Mouse (Mus musculus): Measurements from ENCODE around the gene Abcg5. TPM values are rescaled to one million over a fixed set of nuclear protein-coding genes. Genes with fewer than 3 reads are reported as not detected.

Gene Abcg5
- total RNA-seq, 1 experiment: 0.27 TPM

- H3K36me3 ChIP-seq (ENCODE audit: control insufficient read depth, insufficient read depth, low read length, poor library complexity, severe bottlenecking): no peaks in the 10 kb centered on the region
- no peaks in the 10 kb centered on the region for H3K9me3 ChIP-seq (ENCODE audit: control insufficient read depth, insufficient read depth, low read depth, low read length)
- in situ Hi-C loops (cut with MboI; ENCODE audit: low sequenced_read_pairs in 2 of 2, unreplicated experiment in 2 of 2): no loop called here
- no peaks in the 10 kb centered on the region for H3K4me1 ChIP-seq (ENCODE audit: control insufficient read depth in 2 of 2, insufficient read depth in 2 of 2, low read length in 2 of 2, poor library complexity in 1 of 2)
- H3K27ac ChIP-seq (ENCODE audit: insufficient read depth, low read depth, low read length, poor library complexity, severe bottlenecking): no peak overlapping the region
- H3K9ac ChIP-seq (ENCODE audit: insufficient read depth, low read depth, low read length, poor library complexity, severe bottlenecking): no peak overlapping the region
- TF ChIP-seq HCFC1 (IDR thresholded peaks at IDR 0.05; ENCODE audit: borderline replicate concordance, insufficient read depth, low read length) (no peak), ZC3H11A (IDR thresholded peaks at IDR 0.05; ENCODE audit: borderline replicate concordance, low read depth, low read length) (no peak), CHD2 (IDR thresholded peaks at IDR 0.05; ENCODE audit: low read depth, low read length) (no peak), MAFK (IDR thresholded peaks at IDR 0.05; ENCODE audit: insufficient read depth, low read depth, low read length) (no peak), ZNF384 (IDR thresholded peaks at IDR 0.05; ENCODE audit: low read depth, low read length) (no peak)
- DNase-seq (ENCODE audit: low read depth, low spot score): no peak
- no peak overlapping the region for H3K4me3 ChIP-seq (ENCODE audit: insufficient read depth in 1 of 2, low read depth in 1 of 2, low read length in 2 of 2, poor library complexity in 1 of 2, severe bottlenecking in 1 of 2)
Measured at GRCm38 (mm10) chr17:84667848-84668247, 15.0 kb downstream of the Abcg5 start.

GRCm38 (mm10) chr17:84665691-84666090, 17.1 kb downstream of the Abcg5 start:
- Histone ChIP-seq H3K9me3 (ENCODE audit: control insufficient read depth, insufficient read depth, low read depth, low read length) (no peaks in the 10 kb centered on the region), H3K27ac (ENCODE audit: insufficient read depth, low read depth, low read length, poor library complexity, severe bottlenecking) (no peak overlapping the region), H3K9ac (ENCODE audit: insufficient read depth, low read depth, low read length, poor library complexity, severe bottlenecking) (no peak overlapping the region), H3K36me3 (ENCODE audit: control insufficient read depth, insufficient read depth, low read length, poor library complexity, severe bottlenecking) (no peaks in the 10 kb centered on the region), H3K4me1 (ENCODE audit: control insufficient read depth in 2 of 2, insufficient read depth in 2 of 2, low read length in 2 of 2, poor library complexity in 1 of 2) (no peaks in the 10 kb centered on the region), H3K4me3 (ENCODE audit: insufficient read depth in 1 of 2, low read depth in 1 of 2, low read length in 2 of 2, poor library complexity in 1 of 2, severe bottlenecking in 1 of 2) (no peak overlapping the region)
- no peak for TF ChIP-seq HCFC1 (IDR thresholded peaks at IDR 0.05; ENCODE audit: borderline replicate concordance, insufficient read depth, low read length)
- no peak for TF ChIP-seq ZC3H11A (IDR thresholded peaks at IDR 0.05; ENCODE audit: borderline replicate concordance, low read depth, low read length)
- no peak for TF ChIP-seq ZNF384 (IDR thresholded peaks at IDR 0.05; ENCODE audit: low read depth, low read length)
- no peak for TF ChIP-seq MAFK (IDR thresholded peaks at IDR 0.05; ENCODE audit: insufficient read depth, low read depth, low read length)
- no peak for TF ChIP-seq CHD2 (IDR thresholded peaks at IDR 0.05; ENCODE audit: low read depth, low read length)
- in situ Hi-C loops (cut with MboI; ENCODE audit: low sequenced_read_pairs in 2 of 2, unreplicated experiment in 2 of 2): no loop called here
- DNase-seq (ENCODE audit: low read depth, low spot score): no peak

GRCm38 (mm10) chr17:84665053-84665452, 17.8 kb downstream of the Abcg5 start:
- no peak for DNase-seq (ENCODE audit: low read depth, low spot score)
- Histone ChIP-seq H3K9me3 (ENCODE audit: control insufficient read depth, insufficient read depth, low read depth, low read length) (no peaks in the 10 kb centered on the region), H3K9ac (ENCODE audit: insufficient read depth, low read depth, low read length, poor library complexity, severe bottlenecking) (no peak overlapping the region), H3K36me3 (ENCODE audit: control insufficient read depth, insufficient read depth, low read length, poor library complexity, severe bottlenecking) (no peaks in the 10 kb centered on the region), H3K4me3 (ENCODE audit: insufficient read depth in 1 of 2, low read depth in 1 of 2, low read length in 2 of 2, poor library complexity in 1 of 2, severe bottlenecking in 1 of 2) (no peak overlapping the region), H3K4me1 (ENCODE audit: control insufficient read depth in 2 of 2, insufficient read depth in 2 of 2, low read length in 2 of 2, poor library complexity in 1 of 2) (no peaks in the 10 kb centered on the region), H3K27ac (ENCODE audit: insufficient read depth, low read depth, low read length, poor library complexity, severe bottlenecking) (no peak overlapping the region)
- TF ChIP-seq ZC3H11A (IDR thresholded peaks at IDR 0.05; ENCODE audit: borderline replicate concordance, low read depth, low read length) (no peak), ZNF384 (IDR thresholded peaks at IDR 0.05; ENCODE audit: low read depth, low read length) (no peak), HCFC1 (IDR thresholded peaks at IDR 0.05; ENCODE audit: borderline replicate concordance, insufficient read depth, low read length) (no peak), MAFK (IDR thresholded peaks at IDR 0.05; ENCODE audit: insufficient read depth, low read depth, low read length) (no peak), CHD2 (IDR thresholded peaks at IDR 0.05; ENCODE audit: low read depth, low read length) (no peak)
- in situ Hi-C loops (cut with MboI; ENCODE audit: low sequenced_read_pairs in 2 of 2, unreplicated experiment in 2 of 2): no loop called here

- no peaks in the 10 kb centered on the region for H3K9me3 ChIP-seq (ENCODE audit: control insufficient read depth, insufficient read depth, low read depth, low read length)
- H3K36me3 ChIP-seq (ENCODE audit: control insufficient read depth, insufficient read depth, low read length, poor library complexity, severe bottlenecking): no peaks in the 10 kb centered on the region
- DNase-seq (ENCODE audit: low read depth, low spot score): no peak
- H3K27ac ChIP-seq (ENCODE audit: insufficient read depth, low read depth, low read length, poor library complexity, severe bottlenecking): no peak overlapping the region
- in situ Hi-C loops (cut with MboI; ENCODE audit: low sequenced_read_pairs in 2 of 2, unreplicated experiment in 2 of 2): no loop called here
- peaks cover 0 to 2% of the 10 kb centered on the region in 2 experiments; a peak in 1 of 4 replicates for H3K4me1 ChIP-seq (ENCODE audit: control insufficient read depth in 2 of 2, insufficient read depth in 2 of 2, low read length in 2 of 2, poor library complexity in 1 of 2)
- TF ChIP-seq MAFK (IDR thresholded peaks at IDR 0.05; ENCODE audit: insufficient read depth, low read depth, low read length): no peak
- no peak for TF ChIP-seq CHD2 (IDR thresholded peaks at IDR 0.05; ENCODE audit: low read depth, low read length)
- no peak for TF ChIP-seq ZNF384 (IDR thresholded peaks at IDR 0.05; ENCODE audit: low read depth, low read length)
- TF ChIP-seq ZC3H11A (IDR thresholded peaks at IDR 0.05; ENCODE audit: borderline replicate concordance, low read depth, low read length): no peak
- no peak for TF ChIP-seq HCFC1 (IDR thresholded peaks at IDR 0.05; ENCODE audit: borderline replicate concordance, insufficient read depth, low read length)
- H3K4me3 ChIP-seq (ENCODE audit: insufficient read depth in 1 of 2, low read depth in 1 of 2, low read length in 2 of 2, poor library complexity in 1 of 2, severe bottlenecking in 1 of 2): no peak overlapping the region
- H3K9ac ChIP-seq (ENCODE audit: insufficient read depth, low read depth, low read length, poor library complexity, severe bottlenecking): no peak overlapping the region
Measured at GRCm38 (mm10) chr17:84658951-84659350, 23.9 kb downstream of the Abcg5 start.

- Histone ChIP-seq H3K36me3 (ENCODE audit: control insufficient read depth, insufficient read depth, low read length, poor library complexity, severe bottlenecking) (no peaks in the 10 kb centered on the region), H3K4me1 (ENCODE audit: control insufficient read depth in 2 of 2, insufficient read depth in 2 of 2, low read length in 2 of 2, poor library complexity in 1 of 2) (peaks cover 0 to 2% of the 10 kb centered on the region in 2 experiments; a peak in 1 of 4 replicates), H3K9me3 (ENCODE audit: control insufficient read depth, insufficient read depth, low read depth, low read length) (no peaks in the 10 kb centered on the region), H3K27ac (ENCODE audit: insufficient read depth, low read depth, low read length, poor library complexity, severe bottlenecking) (no peak overlapping the region), H3K9ac (ENCODE audit: insufficient read depth, low read depth, low read length, poor library complexity, severe bottlenecking) (no peak overlapping the region), H3K4me3 (ENCODE audit: insufficient read depth in 1 of 2, low read depth in 1 of 2, low read length in 2 of 2, poor library complexity in 1 of 2, severe bottlenecking in 1 of 2) (no peak overlapping the region)
- DNase-seq (ENCODE audit: low read depth, low spot score): no peak
- TF ChIP-seq ZNF384 (IDR thresholded peaks at IDR 0.05; ENCODE audit: low read depth, low read length) (no peak), MAFK (IDR thresholded peaks at IDR 0.05; ENCODE audit: insufficient read depth, low read depth, low read length) (no peak), ZC3H11A (IDR thresholded peaks at IDR 0.05; ENCODE audit: borderline replicate concordance, low read depth, low read length) (no peak), CHD2 (IDR thresholded peaks at IDR 0.05; ENCODE audit: low read depth, low read length) (no peak), HCFC1 (IDR thresholded peaks at IDR 0.05; ENCODE audit: borderline replicate concordance, insufficient read depth, low read length) (no peak)
- in situ Hi-C loops (cut with MboI; ENCODE audit: low sequenced_read_pairs in 2 of 2, unreplicated experiment in 2 of 2): no loop called here
Measured at GRCm38 (mm10) chr17:84658195-84658594, 24.6 kb downstream of the Abcg5 start.

Measured in ES-E14 (cell line).